Mouse (Mus musculus) gastrocnemius, postnatal 4 days (tissue): ENCODE results near the gene Rbm20. TPM values are rescaled to one million over a fixed set of nuclear protein-coding genes. Genes with fewer than 3 reads are reported as not detected.

Experiments used
- DNase-seq, 2 experiments: peaks; one replicate each; pipeline ENCODE4 v3.0.0; 2021 to 2022; ENCODE audit warnings: low spot score in 2 of 2, mixed read lengths in 2 of 2
- total RNA-seq, 2 experiments: library from RNA; stranded (reverse); gene quantifications; 2 replicates each; pipeline ENCODE4 v1.2.3; 2021

Rbm20 gene
- total RNA-seq, 2 experiments from 2014 or later: 53.7 to 62.8 TPM

DNA sequence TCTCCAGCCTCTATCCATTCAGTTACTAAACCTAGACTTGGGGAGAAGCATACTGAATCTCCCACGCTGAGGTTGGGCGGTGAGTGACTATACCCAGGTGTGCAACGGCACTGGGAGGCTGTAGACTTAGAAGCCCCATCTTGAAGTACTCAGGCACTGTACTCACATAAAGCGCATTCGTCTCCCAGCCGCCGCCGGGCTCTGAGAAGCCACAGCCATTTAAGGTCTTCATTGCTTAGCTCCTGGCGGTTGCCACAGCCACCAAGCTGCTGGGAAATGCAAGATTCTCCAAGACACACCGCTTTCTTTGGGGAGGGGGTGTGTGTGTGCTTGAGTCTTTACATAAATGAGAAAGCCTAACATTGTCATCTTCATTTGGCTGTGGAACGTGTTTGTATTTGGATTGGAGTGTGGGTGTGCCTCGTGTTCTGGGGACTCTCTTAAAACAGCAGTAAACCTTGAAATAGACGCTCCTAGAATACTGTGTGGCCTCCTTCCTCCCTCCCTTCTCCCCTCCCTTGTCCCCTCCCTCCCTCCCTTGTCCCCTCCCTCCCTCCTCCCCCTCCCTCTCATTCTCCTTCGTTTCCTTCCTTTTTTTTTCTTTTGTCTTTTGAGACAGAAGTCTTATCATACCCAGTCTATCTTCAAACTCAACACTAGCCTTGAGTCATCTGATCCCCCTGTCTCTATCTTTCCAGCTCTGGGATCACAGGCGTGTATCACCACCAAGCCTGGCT lies 131.1 kb downstream of the Rbm20 start:
- DNase-seq: no peak

DNA sequence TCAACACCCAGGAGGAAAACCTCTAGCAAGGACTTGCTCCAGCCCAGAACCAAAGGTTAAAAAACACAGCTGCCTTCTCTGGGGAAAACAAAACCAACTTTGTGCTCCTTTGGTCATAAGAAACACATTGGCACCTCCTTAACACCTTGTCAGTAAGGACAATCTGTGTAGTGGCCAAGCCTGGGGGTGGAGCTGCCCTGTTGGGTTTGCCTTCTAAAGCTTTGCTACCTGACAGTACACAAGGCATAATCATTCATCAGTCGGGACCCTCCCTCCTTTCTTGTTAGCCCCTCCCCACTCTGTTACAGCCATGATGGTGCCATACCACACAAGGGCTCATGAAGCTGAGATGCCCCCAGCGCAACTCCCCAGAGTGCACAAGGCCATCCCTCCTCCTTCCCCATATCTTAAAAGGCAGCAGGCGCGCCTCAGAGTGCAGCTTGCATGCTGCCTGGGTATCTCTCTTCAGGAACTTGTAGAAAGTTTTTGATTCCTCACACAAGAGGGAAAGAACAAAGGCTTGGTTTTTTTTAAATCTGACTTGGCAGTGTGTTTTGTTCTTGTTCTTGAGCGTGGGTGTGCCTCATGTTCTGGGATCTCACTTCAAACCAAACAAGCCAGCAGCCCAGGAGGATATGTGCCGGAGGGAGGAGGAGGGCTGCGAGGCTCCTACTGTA lies 132.2 kb downstream of the Rbm20 start:
- DNase-seq: no peak

DNA sequence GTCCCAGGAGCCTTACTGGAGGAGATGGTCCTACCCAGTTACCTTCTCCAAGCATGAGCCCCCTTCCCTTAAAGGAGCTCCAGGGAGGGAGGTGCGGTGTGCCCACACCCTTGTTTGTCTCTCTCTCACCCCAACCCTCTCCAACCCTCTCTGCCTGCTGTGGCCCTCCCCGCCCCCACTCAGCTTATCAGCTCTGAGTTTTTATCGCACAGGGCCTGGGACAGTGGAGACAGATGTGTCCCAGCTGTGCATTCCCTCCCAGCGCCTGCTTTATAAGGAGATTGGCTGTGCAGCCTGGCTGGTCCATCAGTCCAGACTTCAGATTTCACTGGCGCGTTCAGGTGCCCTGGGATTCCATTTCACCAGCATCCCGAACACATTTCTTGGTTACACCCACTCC lies 132.9 kb downstream of the Rbm20 start:
- no peak for DNase-seq

DNA sequence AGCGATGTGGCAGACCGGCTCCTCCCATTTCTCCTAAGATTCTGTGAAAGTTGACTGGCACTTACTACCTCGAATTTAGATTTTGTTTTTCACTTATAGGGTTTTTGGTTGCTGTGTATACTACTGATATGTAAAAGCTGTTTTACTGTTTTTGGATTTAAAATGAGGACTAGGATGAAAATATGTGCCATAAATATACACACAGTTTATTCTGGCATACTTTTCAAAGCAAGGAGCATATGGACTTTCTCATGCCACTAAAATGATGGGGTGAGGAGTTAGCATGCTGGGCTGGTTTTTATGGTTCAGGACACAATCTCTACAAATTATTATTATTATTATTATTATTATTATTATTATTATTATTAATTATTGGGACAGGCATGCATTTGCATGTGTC lies 133.5 kb downstream of the Rbm20 start:
- DNase-seq: no peak

DNA sequence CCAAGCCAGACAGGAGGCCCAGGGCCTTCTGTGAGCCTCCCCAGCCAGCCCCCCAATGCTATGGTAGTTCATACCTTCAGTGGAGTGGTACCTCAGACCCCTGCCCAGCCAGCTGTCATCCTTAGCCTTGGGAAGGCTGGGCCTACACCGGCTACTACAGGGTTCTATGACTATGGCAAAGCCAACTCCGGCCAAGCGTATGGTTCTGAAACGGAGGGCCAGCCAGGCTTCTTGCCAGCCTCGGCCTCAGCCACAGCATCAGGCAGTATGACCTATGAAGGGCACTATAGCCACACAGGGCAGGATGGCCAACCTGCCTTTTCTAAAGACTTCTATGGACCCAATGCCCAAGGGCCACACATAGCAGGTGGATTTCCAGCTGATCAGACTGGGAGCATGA lies 136.5 kb downstream of the Rbm20 start:
- no peak for DNase-seq

DNA sequence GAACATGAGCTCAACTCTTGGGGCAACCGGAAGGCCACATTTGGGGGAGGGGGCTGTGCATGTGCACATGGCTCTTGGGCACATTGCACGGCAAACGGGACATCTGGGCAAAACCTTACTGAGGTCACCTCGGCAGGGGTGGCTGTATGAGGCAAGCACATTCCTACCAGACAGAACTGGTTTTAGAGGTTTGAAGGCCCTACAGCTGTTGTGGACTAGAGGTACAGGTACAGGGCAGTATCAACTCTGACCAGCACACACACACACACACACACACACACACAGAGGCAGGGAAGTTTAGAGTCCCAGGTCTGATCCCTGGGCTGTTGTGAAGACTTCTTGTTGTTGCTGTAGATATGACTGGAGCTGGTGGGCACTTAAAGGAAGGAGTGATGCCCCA lies 138.6 kb downstream of the Rbm20 start:
- DNase-seq: no peak

DNA sequence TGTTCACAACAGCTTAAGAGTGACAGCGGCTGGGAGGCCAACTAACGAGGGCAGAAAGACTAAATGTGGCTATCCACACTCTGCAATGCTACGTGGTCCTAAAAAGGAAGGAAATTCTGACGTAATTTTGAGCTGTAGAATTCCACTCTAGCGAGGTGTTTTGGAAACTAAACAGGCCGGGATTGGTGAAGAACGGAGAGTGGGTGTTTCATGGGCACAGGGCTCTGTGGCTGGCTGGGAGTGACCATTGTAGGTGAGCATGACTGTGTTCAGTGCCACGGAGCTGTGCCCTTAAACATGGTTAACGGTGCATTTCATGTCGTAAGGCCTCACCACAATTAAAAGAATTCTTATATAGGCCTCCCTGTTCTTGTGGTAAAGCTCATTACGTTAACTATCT lies 139.1 kb downstream of the Rbm20 start:
- DNase-seq: no peak

DNA sequence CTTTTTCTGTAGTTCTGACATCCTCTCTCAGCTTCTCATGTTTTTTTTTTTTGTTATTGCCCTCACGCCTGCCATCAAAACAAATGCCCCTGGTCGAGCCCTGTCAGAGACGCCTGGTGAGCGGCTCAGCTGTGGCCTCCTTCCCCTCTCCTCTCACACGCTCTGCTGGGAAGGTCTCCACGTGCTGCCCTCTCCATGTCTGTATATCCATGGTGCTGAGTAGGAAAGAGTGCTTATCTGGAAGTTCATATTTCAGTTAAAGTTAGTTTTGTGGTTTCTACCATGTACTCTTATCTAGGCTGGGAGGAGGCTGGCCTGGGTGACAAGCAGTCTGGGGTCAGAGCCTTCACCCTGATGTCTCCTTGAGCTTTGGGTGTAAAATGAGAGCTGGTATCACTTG lies 142.2 kb downstream of the Rbm20 start:
- DNase-seq: no peak

DNA sequence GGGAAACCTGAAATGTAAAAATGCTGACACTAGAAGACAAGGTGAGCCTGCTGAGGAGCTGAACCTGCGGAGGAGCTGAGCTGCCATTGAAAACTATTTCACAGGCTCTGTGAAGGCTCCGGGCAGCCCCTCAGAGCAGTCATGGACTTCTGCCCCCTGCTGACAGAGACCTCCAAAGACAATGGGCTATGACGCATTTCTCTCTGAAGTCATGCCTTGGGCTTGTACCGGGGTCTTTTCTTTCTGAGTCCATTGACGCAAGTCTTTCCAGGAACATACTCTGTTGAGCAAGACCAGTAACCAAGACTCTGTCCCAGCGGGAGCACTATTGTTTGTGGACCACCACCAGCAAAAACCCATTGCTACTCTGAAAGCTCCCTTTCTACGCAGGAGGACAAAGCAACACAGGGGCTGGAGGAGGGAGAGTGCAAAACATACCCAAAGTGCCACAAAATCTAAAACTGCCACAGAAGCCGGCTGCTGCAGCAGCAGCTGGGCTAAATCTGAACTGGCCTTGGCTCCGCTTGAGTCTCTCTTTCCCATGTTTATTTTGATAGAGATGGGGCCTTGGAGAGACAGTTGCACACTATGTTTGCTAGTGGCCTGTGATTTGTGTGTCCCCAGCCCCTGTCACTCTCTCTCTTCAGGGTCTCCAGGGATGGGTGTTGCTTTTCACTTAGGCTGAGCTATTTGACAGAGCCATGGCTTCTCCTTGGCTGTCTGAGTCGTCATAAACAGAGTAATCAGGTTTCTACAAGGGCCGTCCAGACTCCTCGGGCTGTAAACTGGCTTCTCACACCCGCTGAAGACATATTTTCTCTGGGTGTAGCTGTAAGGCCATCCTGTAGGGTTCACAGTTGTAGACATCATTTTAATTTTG lies 144.4 kb downstream of the Rbm20 start:
- DNase-seq: no peak

DNA sequence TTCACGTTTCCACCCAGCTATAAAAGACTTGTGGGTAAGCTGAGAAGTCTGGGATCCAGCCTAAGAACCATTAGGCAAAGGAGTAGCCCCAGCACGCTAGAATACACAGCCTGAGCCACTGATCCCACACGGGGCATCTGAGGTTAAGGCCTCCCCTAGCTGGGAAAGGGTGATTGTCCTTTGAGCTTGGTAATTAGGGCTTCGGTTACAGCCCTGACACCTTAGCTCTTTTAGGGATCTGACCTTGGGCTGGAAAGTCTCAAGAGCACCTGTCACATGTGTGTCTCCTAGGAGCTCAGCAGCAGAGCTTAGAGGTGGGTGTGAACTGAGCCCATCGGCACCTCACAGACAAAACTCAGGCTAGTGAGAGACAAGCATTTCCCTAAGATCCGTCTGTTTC lies 146.7 kb downstream of the Rbm20 start:
- DNase-seq: no peak

DNA sequence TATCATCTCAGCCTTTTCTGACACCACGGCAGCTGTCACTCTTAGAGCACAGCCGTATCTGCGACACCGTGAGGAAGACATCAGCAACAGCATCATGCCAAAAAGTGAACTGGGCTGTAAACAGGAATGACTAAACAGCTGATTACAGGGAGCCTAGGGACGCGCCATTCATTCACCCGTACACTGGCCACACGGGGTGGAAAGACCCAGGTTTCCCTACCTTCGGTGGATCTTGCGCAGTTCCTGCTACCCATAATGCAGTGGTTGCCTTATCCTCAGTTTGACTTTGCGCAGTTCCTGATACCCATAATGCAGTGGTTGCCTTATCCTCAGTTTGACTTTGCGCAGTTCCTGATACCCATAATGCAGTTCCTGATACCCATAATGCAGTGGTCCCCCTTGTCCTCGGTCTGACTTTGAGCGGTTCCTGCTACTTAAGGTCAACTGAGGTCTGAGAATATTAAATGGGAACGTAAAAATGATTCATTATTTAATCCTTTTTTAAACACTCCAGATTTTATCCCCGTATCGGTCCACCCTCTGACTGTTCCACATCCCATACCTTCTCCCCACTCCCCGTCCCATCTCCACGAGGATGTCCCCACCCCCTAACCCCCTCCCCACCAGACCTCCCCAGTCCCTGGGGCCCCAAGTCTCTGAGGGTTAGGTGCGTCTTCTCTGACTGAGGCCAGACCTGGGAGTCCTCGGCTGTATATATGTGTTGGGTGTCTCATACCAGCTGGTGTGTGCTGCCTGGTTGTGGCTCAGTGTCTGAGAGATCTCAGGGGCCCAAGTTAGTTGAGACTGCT lies 148.0 kb downstream of the Rbm20 start:
- DNase-seq: no peak

DNA sequence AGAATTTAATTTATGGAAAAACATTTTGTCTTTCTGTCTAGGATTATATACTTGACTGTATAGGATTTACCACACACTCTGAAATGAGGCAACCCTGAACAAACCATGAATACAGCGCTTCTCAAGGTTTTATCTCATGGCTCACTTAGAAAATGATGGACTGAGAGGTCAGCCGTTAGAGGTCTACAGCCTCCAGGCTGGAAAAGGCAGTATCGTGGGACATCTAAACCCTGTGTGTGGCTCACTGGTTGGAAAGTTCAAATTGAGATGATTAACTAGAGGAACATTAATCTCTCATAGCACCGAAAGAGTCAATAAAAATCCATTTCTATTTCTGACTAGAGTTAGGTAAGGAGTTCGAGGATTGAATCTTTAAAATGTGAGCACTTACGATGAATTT lies 152.9 kb downstream of the Rbm20 start:
- no peak for DNase-seq

DNA sequence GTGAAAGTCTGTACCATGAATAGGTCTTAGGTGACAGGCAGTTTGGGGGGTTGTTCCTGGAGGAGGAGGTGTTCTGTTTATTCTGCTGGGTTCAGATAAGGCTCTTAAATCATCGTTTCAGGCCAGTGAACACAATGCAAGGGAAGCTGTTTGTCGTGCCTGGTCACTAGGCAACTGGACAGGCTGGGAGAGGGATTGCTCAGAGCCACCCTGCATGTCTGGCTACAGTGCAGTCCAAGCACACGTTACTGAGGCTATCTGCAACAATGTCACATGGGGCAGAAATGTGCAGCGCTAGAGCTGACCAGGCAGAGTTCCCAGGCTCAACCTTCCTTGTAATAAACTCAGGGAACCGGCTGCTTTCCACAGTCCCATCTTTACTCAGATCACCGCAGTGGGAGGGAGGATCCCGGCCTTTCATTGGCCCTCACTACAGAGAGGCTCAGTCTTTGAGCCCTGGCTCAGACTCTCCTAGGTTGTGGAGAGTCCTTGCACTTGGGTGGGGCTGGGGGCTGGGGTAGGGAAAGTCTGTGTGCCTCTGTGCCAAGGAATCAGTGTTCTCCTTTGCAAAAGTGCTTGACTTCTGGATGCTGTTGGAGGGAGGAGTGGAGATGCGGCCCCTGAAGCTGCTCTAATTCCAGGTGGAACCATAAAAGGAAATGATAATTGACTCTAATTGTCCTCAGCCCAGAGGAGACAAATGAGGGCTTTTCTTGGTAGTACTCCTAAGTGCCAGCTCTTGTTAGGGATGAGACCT lies 153.5 kb downstream of the Rbm20 start:
- peak in 1 of 2 experiments; percentile 37 for DNase-seq

DNA sequence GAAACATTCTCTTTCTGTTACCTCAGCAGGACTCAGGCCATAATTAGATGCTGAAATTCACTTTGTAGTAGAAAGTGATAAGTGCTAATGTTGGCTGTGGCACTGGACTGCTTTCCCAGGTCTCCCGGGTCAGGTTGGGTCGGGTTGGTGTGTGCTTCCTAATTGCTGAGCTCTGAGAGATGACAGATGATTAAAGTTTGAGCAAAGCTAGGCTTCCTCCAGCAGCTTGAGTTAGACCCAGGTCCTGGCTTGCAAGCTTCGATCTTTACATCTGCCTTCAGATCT lies 154.0 kb downstream of the Rbm20 start:
- no peak for DNase-seq

DNA sequence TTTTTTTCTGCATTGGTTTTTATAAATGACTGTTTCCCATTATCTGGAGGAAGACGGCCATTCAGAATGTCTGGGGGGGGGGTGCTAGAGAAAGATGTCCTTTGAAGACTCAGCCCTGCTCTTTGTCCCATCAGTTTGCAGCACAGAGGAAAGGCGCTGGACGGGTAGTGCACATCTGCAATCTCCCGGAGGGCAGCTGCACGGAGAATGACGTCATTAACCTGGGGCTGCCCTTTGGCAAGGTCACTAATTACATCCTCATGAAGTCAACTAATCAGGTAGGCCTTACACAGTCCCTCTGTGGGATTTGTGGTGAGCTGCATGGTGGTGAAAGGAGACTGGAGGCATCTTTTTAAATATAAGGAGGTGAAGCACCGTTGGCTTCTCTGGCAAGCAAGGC lies 155.4 kb downstream of the Rbm20 start:
- no peak for DNase-seq

DNA sequence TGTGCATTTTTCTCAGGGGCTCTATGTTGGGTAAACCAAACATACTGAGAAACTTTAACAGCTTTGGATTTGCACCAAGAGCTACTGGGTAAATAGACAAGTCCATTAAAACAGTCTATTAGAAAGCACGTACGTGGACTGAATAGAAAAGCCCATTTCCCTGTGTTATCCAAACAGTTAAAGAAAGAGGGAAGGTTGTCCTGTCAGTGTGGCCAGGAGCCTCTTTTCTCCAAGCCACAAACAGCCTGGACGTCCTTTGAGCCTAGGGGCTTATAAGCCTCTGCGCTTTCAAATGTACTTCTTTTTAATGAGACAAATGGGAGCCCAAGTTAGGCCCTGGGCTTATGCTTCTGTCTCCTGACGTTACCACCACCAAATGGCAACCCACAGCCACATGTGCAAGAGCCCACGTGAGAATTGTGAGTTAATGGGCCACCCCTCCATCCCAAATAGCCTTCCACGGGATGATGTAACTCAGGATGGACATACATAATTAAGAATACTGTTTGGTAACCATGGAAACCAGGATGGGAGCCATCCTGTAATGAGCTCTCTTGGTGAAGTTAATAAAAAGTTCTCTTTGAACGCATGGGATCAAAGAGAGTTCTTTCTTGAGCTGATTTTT lies 156.8 kb downstream of the Rbm20 start:
- DNase-seq: no peak

DNA sequence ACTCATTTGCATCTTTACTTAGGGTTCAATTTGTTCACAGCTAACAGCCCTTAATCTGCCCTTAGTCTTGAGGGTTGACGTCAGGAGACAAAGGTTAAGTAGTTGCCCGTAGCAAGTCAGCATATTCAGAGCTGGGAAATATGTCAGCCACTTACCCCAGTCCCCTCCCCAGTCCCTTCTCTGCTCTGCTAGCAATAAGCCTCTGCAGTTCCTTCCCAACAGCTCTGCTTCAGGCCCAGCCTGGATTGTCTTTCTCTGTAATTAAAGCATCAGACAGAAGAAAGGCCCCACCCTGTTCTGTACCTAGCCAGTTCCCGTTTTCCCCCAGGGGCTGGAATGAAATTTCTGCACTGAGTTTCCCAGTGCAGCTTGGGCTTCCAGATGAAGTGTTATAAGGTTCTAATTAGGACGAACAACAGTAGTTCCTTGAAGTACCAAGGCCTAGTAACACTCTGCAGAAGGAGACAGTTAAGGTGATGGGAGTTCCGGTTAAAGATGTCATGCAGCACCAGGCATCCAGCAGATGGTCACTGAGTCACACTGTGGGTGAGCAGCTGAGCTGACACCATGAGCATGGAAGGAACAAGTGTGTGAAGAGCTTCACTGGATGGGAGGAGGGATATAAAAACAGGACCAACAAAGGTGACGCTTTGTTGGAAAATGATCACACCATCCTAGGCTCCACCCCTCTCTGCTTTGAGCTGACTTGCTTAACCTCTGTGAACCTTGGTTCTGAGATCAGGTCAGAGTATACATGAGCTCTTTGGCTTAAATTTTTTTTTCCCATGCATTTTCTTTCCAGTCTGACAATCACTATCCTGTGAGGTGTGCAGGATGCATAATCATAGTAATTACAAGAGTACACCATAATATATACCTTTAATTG lies 159.7 kb downstream of the Rbm20 start:
- DNase-seq: no peak

DNA sequence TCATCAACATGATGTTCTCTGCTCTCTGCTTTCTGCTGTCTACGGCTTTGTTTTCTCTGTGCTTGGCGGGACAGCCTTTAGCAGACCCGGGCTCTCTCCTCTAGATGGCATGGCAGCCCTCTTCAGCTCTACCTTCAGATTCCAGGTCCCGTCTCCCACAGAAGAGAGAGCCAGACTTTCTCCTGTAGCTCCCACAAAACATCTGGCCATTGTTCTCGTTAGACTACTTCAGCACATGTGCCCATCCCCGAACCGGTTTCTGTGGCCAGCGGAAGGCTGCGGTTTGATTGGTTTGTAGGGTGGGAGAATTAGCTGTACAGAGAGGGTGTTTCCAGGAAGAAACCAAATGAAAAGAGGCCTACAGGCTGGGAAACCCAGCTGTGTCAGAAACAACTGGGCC lies 161.7 kb downstream of the Rbm20 start:
- DNase-seq: no peak

DNA sequence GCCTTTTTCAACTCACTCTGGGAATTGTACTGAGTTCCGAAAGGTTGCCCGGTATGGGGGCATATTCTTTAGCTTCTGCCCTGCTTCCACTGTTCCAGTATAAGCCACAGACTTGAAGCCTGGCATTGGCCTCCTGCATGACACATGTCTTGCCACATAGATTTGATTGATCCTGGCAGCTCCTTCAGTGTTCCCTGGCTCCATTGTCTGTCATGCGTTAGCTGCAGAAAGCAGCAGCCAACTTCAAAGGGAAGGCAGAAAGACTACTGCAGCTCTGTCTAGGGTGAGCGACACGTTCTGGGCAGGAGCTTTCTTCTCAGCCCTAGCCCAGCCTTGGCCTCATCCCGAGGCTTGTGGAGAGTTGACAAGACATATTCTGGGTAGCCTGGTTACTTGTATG lies 162.7 kb downstream of the Rbm20 start:
- no peak for DNase-seq
